Mouse (Mus musculus) lung, embryonic 16.5 days (tissue): Measurements from ENCODE around the gene Lpcat4. TPM values are rescaled to one million over a fixed set of nuclear protein-coding genes. Genes with fewer than 3 reads are reported as not detected.

Experiments
- ATAC-seq: fragments of 200-750 bp; cut with Nextera tagmentation; 2 replicates; pipeline ENCODE4 v1.8.0; 2017; ENCODE audit warnings: low read depth, mild to moderate bottlenecking, moderate library complexity
- H3K27ac ChIP-seq: fragments of 300-500 bp; sonication (generic); 2 replicates; pipeline ENCODE4 v1.5.1; 2014; ENCODE audit warnings: mild to moderate bottlenecking, control low read depth, low read length
- H3K27me3 ChIP-seq: fragments of 300-500 bp; sonication (generic); 2 replicates; pipeline ENCODE4 v1.6.1; 2014; ENCODE audit warnings: low read depth, low read length, mixed read lengths; ENCODE audit not compliant: control insufficient read depth, insufficient read depth
- H3K36me3 ChIP-seq: fragments of 300-500 bp; sonication (generic); 2 replicates; pipeline ENCODE4 v1.6.1; 2014; ENCODE audit warnings: low read length; ENCODE audit not compliant: control insufficient read depth, insufficient read depth
- H3K4me1 ChIP-seq: fragments of 300-500 bp; sonication (generic); replicated peaks from 2 replicates; pipeline ENCODE4 v1.6.1; 2014; ENCODE audit warnings: low read length, mixed read lengths; ENCODE audit not compliant: control insufficient read depth, insufficient read depth
- H3K4me2 ChIP-seq: fragments of 300-500 bp; sonication (generic); 2 replicates; pipeline ENCODE4 v1.6.1; 2014; ENCODE audit warnings: low read depth, low read length, control low read depth
- H3K4me3 ChIP-seq: fragments of 300-500 bp; sonication (generic); 2 replicates; pipeline ENCODE4 v1.5.1; 2014; ENCODE audit warnings: mild to moderate bottlenecking, low read length, control low read depth
- H3K9ac ChIP-seq: fragments of 300-500 bp; sonication (generic); 2 replicates; pipeline ENCODE4 v1.6.1; 2014; ENCODE audit warnings: low read length, control low read depth
- H3K9me3 ChIP-seq: fragments of 300-500 bp; sonication (generic); 2 replicates; pipeline ENCODE4 v1.6.1; 2016; ENCODE audit warnings: low read length; ENCODE audit not compliant: control insufficient read depth
- WGBS: fragments of 180-500 bp; shearing (Covaris S2); extraction: QIAGEN DNeasy Blood & Tissue Kit; methylation state at CpG from one replicate; pipeline ENCODE4 v1.1.7; 2014; 5-methylcytosine and 5-hydroxymethylcytosine counted together
- polyA plus RNA-seq: library from polyadenylated mRNA; unstranded; fragments of >200 nt; fragmentation: Nextera tagmentation; extraction: Ambion mirVana; gene quantifications from 2 replicates; pipeline ENCODE4 v1.2.1, GENCODE M21; 2015

Lpcat4 gene
- 17.3 and 19.4 TPM in 2 replicates for polyA plus RNA-seq

- ATAC-seq = peak; percentile 92
- peak within 1 kb of the TSS; percentile 94 for H3K27ac ChIP-seq
- peaks cover 11% of the 10 kb centered on the region for H3K4me1 ChIP-seq
- WGBS = under 1% methylated on average over 61 of the region's 94 CpGs
- peak within 1 kb of the TSS; percentile 93 for H3K4me3 ChIP-seq
- no peaks in the 10 kb centered on the region for H3K36me3 ChIP-seq
- no peaks in the 10 kb centered on the region for H3K27me3 ChIP-seq
- peak within 1 kb of the TSS; percentile 87 for H3K9ac ChIP-seq
- H3K4me2 ChIP-seq = peak within 1 kb of the TSS; percentile 97
- no peaks in the 10 kb centered on the region for H3K9me3 ChIP-seq
These were observed at the start of gene Lpcat4 for GRCm38 (mm10) chr2:112239212-112239934. Gene Lpcat4, plus strand, starts transcription at chr2:112239468.

GRCm38 (mm10) chr2:112196859-112197258 is 42.4 kb upstream of the Lpcat4 start:
- no peaks in the 10 kb centered on the region for H3K27me3 ChIP-seq
- WGBS = 1% methylated on average over 2 of the region's 2 CpGs
- ATAC-seq = no peak

DNA sequence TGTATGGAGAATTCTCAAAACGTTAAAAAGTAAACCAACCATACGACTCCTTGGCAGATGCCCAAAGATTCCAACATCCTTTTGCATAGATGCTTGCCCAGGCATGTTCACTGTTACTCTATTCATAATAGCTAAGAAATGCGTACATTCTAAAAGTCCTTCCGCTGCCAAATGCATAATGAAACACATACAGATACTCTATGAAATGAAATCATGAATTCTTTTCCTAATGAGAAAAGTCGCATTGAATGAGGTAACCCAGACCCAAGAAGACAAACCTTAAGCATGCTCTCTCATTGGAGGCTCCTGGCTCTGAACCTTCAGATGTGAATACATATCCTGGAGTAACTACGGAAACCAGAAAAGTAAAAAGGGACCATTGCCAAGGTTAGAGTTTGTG is 36.2 kb upstream of the Lpcat4 start:
- H3K36me3 ChIP-seq = no peaks in the 10 kb centered on the region
- H3K9ac ChIP-seq = no peak overlapping the region
- no peak for ATAC-seq
- H3K27me3 ChIP-seq = no peaks in the 10 kb centered on the region
- H3K4me1 ChIP-seq = no peaks in the 10 kb centered on the region
- 51% methylated on average over 6 of the region's 6 CpGs for WGBS
- no peak overlapping the region for H3K4me3 ChIP-seq
- H3K27ac ChIP-seq = no peak overlapping the region
- H3K9me3 ChIP-seq = no peaks in the 10 kb centered on the region
- H3K4me2 ChIP-seq = no peak overlapping the region

More at GRCm38 (mm10) chr2:112196859-112197258, 42.4 kb upstream of the Lpcat4 start:
- Histone ChIP-seq H3K27ac (no peak overlapping the region), H3K4me1 (no peaks in the 10 kb centered on the region), H3K9me3 (no peaks in the 10 kb centered on the region), H3K9ac (no peak overlapping the region), H3K36me3 (no peaks in the 10 kb centered on the region), H3K4me2 (no peak overlapping the region), H3K4me3 (no peak overlapping the region)

- Histone ChIP-seq H3K36me3 (no peaks in the 10 kb centered on the region), H3K4me2 (no peak overlapping the region), H3K4me3 (no peak overlapping the region), H3K27ac (no peak overlapping the region), H3K27me3 (no peaks in the 10 kb centered on the region), H3K9ac (no peak overlapping the region), H3K9me3 (no peaks in the 10 kb centered on the region), H3K4me1 (no peaks in the 10 kb centered on the region)
- ATAC-seq = peak; percentile 61
- WGBS = 51% methylated on average over 6 of the region's 6 CpGs
These were observed 29.1 kb upstream of the Lpcat4 start for GRCm38 (mm10) chr2:112210142-112210541.

DNA sequence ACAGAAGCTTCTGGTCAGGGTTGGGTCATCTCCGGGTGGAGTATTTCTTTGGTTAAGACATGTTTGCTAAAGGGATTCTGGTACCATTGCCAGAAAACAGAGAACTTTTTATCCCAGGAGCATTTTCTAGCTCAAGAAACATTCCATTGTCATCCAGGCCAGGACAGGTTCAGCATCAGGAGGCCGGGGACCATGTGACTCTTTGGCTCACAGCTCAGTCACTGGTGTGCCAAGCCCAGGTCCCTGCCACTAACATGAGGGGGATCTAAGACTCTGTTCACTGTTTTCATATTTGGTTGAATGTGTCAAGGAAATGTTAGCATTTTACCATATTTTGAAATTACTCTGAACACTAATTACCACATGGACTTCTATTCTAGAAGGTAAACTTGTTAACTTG is 28.6 kb upstream of the Lpcat4 start:
- H3K4me2 ChIP-seq = no peak overlapping the region
- no peak for ATAC-seq
- no peaks in the 10 kb centered on the region for H3K4me1 ChIP-seq
- no peak overlapping the region for H3K9ac ChIP-seq
- no peak overlapping the region for H3K27ac ChIP-seq
- H3K36me3 ChIP-seq = no peaks in the 10 kb centered on the region
- no peak overlapping the region for H3K4me3 ChIP-seq
- H3K27me3 ChIP-seq = no peaks in the 10 kb centered on the region
- H3K9me3 ChIP-seq = no peaks in the 10 kb centered on the region
- WGBS = 89% methylated on average over 2 of the region's 2 CpGs

DNA sequence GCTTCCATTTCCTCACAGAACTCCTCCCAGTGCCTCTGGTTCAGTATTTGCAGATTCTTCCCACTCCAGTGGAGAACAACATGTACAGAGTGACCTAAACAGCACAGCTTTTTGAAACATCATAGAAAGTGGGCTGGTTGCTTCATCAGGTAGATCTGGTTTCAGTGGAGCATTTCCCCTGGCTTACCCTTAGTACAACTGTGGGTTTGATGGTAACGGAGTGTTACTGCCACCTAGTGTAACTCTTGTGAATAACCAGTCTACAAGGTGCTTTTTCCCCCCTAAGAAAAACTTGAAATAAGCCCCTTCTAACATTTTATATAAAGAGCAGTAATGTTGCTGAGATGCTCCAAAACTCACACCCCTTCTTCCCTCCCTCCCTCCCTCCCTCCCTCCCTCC is 23.3 kb upstream of the Lpcat4 start:
- no peak for ATAC-seq
- H3K4me2 ChIP-seq = no peak overlapping the region
- H3K27ac ChIP-seq = no peak overlapping the region
- H3K9me3 ChIP-seq = no peaks in the 10 kb centered on the region
- H3K36me3 ChIP-seq = no peaks in the 10 kb centered on the region
- H3K9ac ChIP-seq = no peak overlapping the region
- no peaks in the 10 kb centered on the region for H3K4me1 ChIP-seq
- no peaks in the 10 kb centered on the region for H3K27me3 ChIP-seq
- 3% methylated on average over 1 of the region's 1 CpGs for WGBS
- no peak overlapping the region for H3K4me3 ChIP-seq

DNA sequence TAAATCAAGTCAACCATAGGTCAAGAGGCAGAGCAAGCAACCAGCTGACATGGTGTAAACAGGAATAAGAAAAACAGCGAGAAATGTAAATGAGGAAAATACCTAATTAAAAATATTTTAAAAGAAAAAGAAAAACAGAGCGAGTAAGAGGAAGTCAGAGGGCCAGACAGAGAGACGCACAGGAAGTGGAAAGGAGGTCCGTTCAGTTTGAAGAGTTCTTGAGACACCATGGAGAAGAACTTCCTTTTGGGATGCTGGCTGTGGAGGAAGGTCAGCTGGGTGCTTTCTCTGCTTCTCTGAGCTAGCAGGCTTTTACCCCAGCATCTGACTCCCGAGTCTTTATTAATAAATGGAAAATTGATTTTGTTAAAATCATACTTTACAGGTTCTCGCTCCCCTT is 21.7 kb upstream of the Lpcat4 start:
- Histone ChIP-seq H3K27ac (no peak overlapping the region), H3K4me2 (no peak overlapping the region), H3K4me3 (no peak overlapping the region), H3K36me3 (no peaks in the 10 kb centered on the region), H3K9ac (no peak overlapping the region), H3K9me3 (no peaks in the 10 kb centered on the region), H3K27me3 (no peaks in the 10 kb centered on the region), H3K4me1 (no peaks in the 10 kb centered on the region)
- no peak for ATAC-seq
- 64% methylated on average over 6 of the region's 6 CpGs for WGBS

GRCm38 (mm10) chr2:112220880-112221279 is 18.4 kb upstream of the Lpcat4 start:
- ATAC-seq = no peak
- Histone ChIP-seq H3K9ac (no peak overlapping the region), H3K36me3 (no peaks in the 10 kb centered on the region), H3K27ac (no peak overlapping the region), H3K9me3 (no peaks in the 10 kb centered on the region), H3K27me3 (no peaks in the 10 kb centered on the region), H3K4me3 (no peak overlapping the region), H3K4me1 (no peaks in the 10 kb centered on the region), H3K4me2 (no peak overlapping the region)
- 70% methylated on average over 5 of the region's 5 CpGs for WGBS

- no peaks in the 10 kb centered on the region for H3K4me1 ChIP-seq
- no peak overlapping the region for H3K9ac ChIP-seq
- H3K36me3 ChIP-seq = no peaks in the 10 kb centered on the region
- no peaks in the 10 kb centered on the region for H3K27me3 ChIP-seq
- no peak overlapping the region for H3K27ac ChIP-seq
- H3K4me2 ChIP-seq = no peak overlapping the region
- H3K4me3 ChIP-seq = no peak overlapping the region
- ATAC-seq = no peak
- 59% methylated on average over 5 of the region's 5 CpGs for WGBS
- H3K9me3 ChIP-seq = no peaks in the 10 kb centered on the region
These were observed 16.7 kb upstream of the Lpcat4 start for GRCm38 (mm10) chr2:112222607-112223006.
